Mouse (Mus musculus): ENCODE measurements around the gene Slc6a21. TPM values are rescaled to one million over a fixed set of nuclear protein-coding genes. Genes with fewer than 3 reads are reported as not detected.

Gene Slc6a21
- total RNA-seq (2023; ENCODE audit: inconsistent age), result 0.51 to 0.64 TPM (median 0.60 TPM) in 4 replicates

DNA sequence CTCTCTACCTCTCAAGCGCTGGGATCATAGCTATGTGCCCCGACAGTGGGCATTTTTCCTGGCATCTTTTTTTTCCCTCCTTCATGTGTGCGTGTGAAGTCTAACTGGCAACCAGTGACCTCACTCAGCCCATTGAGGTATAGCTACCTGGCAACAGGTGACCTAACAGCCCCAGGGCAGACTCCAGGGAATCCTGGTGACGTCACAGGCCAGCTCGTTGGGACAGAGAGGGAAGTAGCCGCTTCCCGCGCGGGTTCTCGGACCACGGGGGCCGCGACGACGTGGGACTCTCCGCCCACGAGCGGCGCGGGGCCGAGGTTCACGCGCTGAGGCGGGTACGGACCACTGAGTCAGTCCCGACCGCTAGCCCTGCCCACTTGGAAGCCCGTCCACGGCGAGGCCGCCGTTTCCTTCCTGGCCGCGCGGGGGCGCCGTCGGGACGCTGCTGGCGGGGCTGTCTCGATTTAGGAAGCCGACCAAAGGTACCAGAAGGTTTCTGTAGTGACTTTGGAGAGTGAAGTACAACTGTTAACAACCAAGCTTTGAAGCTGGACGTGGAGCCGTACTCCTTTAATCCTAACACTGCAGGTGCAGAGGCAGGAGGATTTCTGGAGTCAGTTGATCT is at the start of gene Slc6a21:
Gene Slc6a21 (plus strand): TSS at position 378 of the 625 bp plus-strand sequence.

DNA sequence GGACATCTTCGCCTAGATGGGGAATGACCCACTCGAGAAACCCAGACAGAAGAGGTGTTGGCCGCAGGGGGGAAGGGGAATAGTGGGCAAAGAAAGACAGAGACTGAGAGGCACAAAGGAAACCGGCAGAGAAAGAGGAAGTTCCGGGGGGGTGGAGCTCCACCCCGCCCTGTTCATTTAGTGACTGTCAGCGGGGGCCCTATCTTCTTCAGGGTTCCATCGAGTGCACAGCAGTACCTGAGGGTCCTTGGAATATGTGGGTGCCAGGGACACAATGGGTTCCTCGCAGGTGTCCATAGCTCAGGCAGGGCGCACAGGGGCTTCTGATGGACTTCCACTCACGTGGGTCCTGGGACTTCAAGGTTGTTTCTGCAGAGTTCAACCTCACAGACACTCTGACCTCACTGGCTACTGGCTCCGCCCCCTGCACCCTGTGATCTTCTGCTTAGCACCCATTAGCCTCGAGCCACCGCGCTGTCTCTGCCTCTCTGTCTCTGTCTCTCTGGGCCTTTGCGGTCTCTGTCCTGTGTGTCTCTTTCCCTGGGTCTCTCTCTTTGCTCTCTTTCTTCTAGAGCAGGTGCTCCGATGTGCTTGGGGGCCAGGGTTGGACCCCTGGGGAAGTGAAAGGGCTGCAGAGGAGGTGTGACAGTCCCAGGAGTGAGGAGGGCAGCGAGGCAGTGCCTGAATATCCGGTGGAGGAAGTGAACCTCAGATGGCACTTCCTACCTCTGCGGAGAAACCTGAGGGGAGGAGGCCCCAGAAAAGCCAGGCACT is 38.4 kb upstream of the Slc6a21 start, which contains the start of gene Cd37:
Gene Cd37 (minus strand): TSS at position 393 of the 774 bp plus-strand sequence.

DNA sequence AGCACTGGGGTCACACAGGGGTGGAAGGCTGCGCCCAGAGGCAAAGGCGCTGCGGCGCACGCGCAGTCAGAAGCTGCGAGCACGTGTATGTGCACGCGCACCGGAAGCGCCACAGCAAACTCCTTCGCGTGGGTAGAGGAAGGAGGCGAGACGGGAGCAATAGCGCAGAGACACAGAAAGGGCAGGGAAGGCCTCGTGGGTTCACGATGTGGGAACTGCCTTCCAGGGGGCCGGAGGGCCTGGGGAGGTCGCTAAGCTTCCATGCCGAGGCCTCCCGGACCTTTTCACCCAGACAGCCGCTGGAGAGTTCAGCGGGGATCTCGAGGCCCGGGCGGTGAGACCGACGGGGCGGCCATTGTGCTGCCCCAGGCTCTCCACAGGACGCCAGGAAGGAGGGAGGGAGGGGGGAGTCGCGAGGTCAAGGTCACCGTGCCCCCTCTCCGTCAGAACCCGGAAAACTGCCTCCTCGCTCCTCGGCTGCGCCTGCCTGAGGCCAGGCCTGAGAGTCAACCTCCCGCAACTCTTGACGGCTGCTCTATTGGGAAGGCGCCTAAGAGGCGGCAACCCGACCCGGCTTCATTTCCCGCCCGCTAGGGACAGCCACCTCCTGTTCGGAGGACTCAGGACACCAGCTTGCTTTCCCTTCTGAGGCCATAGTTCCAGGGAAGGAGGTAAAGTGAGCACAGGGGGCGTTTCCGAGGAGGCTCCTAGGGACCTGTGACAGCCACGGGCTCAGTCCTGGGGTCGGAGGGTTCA is 36.5 kb upstream of the Slc6a21 start, which contains the start of gene Slc6a16:
Gene Slc6a16 (plus strand): TSS at position 453 of the 756 bp plus-strand sequence.

DNA sequence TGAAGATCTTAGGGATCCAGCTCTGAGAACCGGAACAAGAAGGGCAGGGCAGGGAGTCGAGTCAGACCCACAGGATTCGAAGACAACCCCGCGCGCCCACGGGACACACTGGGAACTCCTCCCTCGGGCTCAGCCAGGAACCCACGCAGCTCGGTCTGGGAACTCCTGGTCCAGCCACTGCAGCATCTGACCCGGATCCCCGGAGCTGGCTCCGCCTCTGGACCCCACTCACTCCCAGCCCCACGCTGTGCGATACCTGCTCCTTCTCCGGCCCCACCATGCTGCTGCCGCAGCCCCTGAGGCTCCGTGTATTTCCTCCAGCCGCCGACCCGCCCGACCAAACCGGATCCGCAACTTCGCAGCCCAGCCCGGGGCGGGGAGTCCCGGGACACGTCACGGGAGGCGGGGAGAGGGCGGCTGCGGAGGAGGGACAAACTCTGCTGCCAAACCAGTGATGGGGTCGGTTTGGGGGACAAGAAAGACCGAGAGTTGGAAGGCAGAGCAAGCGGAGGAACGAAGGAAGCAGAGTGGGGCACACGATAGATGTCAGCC is 56.2 kb downstream of the Slc6a21 start, which contains the start of gene Trpm4:
Gene Trpm4 (minus strand): TSS at position 350 of the 552 bp plus-strand sequence.

DNA sequence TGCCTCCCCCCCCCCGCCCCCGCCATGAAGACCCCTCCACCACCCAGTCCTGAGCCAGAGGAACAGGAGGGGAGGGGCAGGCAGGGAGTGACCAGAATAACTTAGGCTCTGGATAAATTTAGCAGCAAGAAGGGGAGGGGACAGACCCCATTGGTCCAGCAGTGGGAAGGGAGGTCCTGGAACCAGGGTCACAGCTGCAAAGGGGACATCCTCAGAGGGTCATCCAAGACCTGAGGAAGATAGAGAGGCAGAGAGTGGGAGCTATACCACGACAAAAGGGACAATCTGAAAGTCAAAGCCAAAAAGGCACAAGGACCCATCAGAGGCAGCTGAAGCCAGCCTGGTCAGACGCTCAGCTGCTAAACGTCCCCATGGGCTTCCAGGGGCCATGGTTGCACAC is 57.7 kb downstream of the Slc6a21 start, which contains the start of gene Hrc:
Gene Hrc (plus strand): TSS at position 235 of the 400 bp plus-strand sequence.

Other genes starting within 250 kb of the Slc6a21 start
- gene Prr12, start 224.6 kb upstream of the Slc6a21 start, total RNA-seq (2023; ENCODE audit: inconsistent age), result 69.6 to 74.4 TPM (median 71.7 TPM) in 4 replicates
- gene Nosip, start 215.1 kb upstream of the Slc6a21 start, total RNA-seq (2023; ENCODE audit: inconsistent age), result 55.5 to 60.4 TPM (median 57.4 TPM) in 4 replicates
- 3.5 to 5.4 TPM (median 3.8 TPM) in 4 replicates for gene Prrg2, start 214.8 kb upstream of the Slc6a21 start, total RNA-seq (2023; ENCODE audit: inconsistent age)
- gene Rcn3, start 185.3 kb upstream of the Slc6a21 start, total RNA-seq (2023; ENCODE audit: inconsistent age), result 2.0 to 5.7 TPM (median 3.9 TPM) in 4 replicates
- gene Fcgrt, start 173.7 kb upstream of the Slc6a21 start, total RNA-seq (2023; ENCODE audit: inconsistent age), result 30.4 to 37.3 TPM (median 33.5 TPM) in 4 replicates
- gene Rps11, start 153.1 kb upstream of the Slc6a21 start, total RNA-seq (2023; ENCODE audit: inconsistent age), result 2,358 to 2,650 TPM (median 2,499 TPM) in 4 replicates
- gene Rpl13a, start 148.8 kb upstream of the Slc6a21 start, total RNA-seq (2023; ENCODE audit: inconsistent age), result 4,140 to 4,660 TPM (median 4,377 TPM) in 4 replicates
- gene Gm45713, start 141.3 kb upstream of the Slc6a21 start, total RNA-seq (2023; ENCODE audit: inconsistent age), result 0.87 TPM in 1 of 4 replicates, not detected in the others
- gene Flt3l, start 141.1 kb upstream of the Slc6a21 start, total RNA-seq (2023; ENCODE audit: inconsistent age), result 70.7 to 77.9 TPM (median 74.1 TPM) in 4 replicates
- gene Pih1d1, start 123.2 kb upstream of the Slc6a21 start, total RNA-seq (2023; ENCODE audit: inconsistent age), result 46.7 to 53.9 TPM (median 51.0 TPM) in 4 replicates
- gene Aldh16a1, start 122.9 kb upstream of the Slc6a21 start, total RNA-seq (2023; ENCODE audit: inconsistent age), result 100 to 121 TPM (median 116 TPM) in 4 replicates
- not detected in 4 replicates for gene Slc17a7, start 113.6 kb upstream of the Slc6a21 start, total RNA-seq (2023; ENCODE audit: inconsistent age)
- gene Gfy, start 97.9 kb upstream of the Slc6a21 start, total RNA-seq (2023; ENCODE audit: inconsistent age), result not detected in 4 replicates
- not detected in 4 replicates for gene Pth2, start 96.5 kb upstream of the Slc6a21 start, total RNA-seq (2023; ENCODE audit: inconsistent age)
- 0.54 to 1.1 TPM (median 0.78 TPM) in 4 replicates for gene Ccdc155, start 72.6 kb upstream of the Slc6a21 start, total RNA-seq (2023; ENCODE audit: inconsistent age)
- gene Dkkl1, start 65.4 kb upstream of the Slc6a21 start, total RNA-seq (2023; ENCODE audit: inconsistent age), result 1.3 to 2.7 TPM (median 2.0 TPM) in 3 of 4 replicates, not detected in the other
- not detected in 4 replicates for gene Tead2, start 61.8 kb upstream of the Slc6a21 start, total RNA-seq (2023; ENCODE audit: inconsistent age)
- 1,683 to 1,834 TPM (median 1,832 TPM) in 4 replicates for gene Cd37, start 38.4 kb upstream of the Slc6a21 start, total RNA-seq (2023; ENCODE audit: inconsistent age)
- not detected in 4 replicates for gene Slc6a16, start 36.4 kb upstream of the Slc6a21 start, total RNA-seq (2023; ENCODE audit: inconsistent age)
- 5.9 to 13.0 TPM (median 9.1 TPM) in 4 replicates for gene Trpm4, start 56.3 kb downstream of the Slc6a21 start, total RNA-seq (2023; ENCODE audit: inconsistent age)
- not detected in 4 replicates for gene Hrc, start 57.8 kb downstream of the Slc6a21 start, total RNA-seq (2023; ENCODE audit: inconsistent age)
- 0.13 to 0.33 TPM (median 0.23 TPM) in 4 replicates for gene Ppfia3, start 89.5 kb downstream of the Slc6a21 start, total RNA-seq (2023; ENCODE audit: inconsistent age)
- 1.2 TPM in 1 of 4 replicates, not detected in the others for gene Lin7b, start 93.1 kb downstream of the Slc6a21 start, total RNA-seq (2023; ENCODE audit: inconsistent age)
- gene Snrnp70, start 118.2 kb downstream of the Slc6a21 start, total RNA-seq (2023; ENCODE audit: inconsistent age), result 574 to 602 TPM (median 590 TPM) in 4 replicates
- gene Kcna7, start 128.1 kb downstream of the Slc6a21 start, total RNA-seq (2023; ENCODE audit: inconsistent age), result not detected in 4 replicates
- gene Ntf5, start 136.2 kb downstream of the Slc6a21 start, total RNA-seq (2023; ENCODE audit: inconsistent age), result not detected in 4 replicates
- not detected in 4 replicates for gene Lhb, start 143.3 kb downstream of the Slc6a21 start, total RNA-seq (2023; ENCODE audit: inconsistent age)
- 15.2 to 19.8 TPM (median 17.4 TPM) in 4 replicates for gene Gys1, start 157.3 kb downstream of the Slc6a21 start, total RNA-seq (2023; ENCODE audit: inconsistent age)
- 38.2 to 60.2 TPM (median 47.5 TPM) in 4 replicates for gene Ruvbl2, start 160.6 kb downstream of the Slc6a21 start, total RNA-seq (2023; ENCODE audit: inconsistent age)
- 648 to 704 TPM (median 682 TPM) in 4 replicates for gene Ftl1, start 182.4 kb downstream of the Slc6a21 start, total RNA-seq (2023; ENCODE audit: inconsistent age)
- 107 to 138 TPM (median 119 TPM) in 4 replicates for gene Bax, start 189.4 kb downstream of the Slc6a21 start, total RNA-seq (2023; ENCODE audit: inconsistent age)
- gene Tulp2, start 204.4 kb downstream of the Slc6a21 start, total RNA-seq (2023; ENCODE audit: inconsistent age), result not detected in 4 replicates
- gene Gm45808, start 209.3 kb downstream of the Slc6a21 start, total RNA-seq (2023; ENCODE audit: inconsistent age), result 0.77 to 1.8 TPM (median 0.98 TPM) in 4 replicates
- gene Dhdh, start 211.3 kb downstream of the Slc6a21 start, total RNA-seq (2023; ENCODE audit: inconsistent age), result 2.9 to 3.9 TPM (median 3.5 TPM) in 4 replicates
- gene Nucb1, start 232.9 kb downstream of the Slc6a21 start, total RNA-seq (2023; ENCODE audit: inconsistent age), result 76.1 to 93.0 TPM (median 84.2 TPM) in 4 replicates
- gene Ppp1r15a, start 248.8 kb downstream of the Slc6a21 start, total RNA-seq (2023; ENCODE audit: inconsistent age), result 1,362 to 1,471 TPM (median 1,417 TPM) in 4 replicates
- 0.83 to 4.6 TPM (median 2.2 TPM) in 4 replicates for gene Plekha4, start 248.8 kb downstream of the Slc6a21 start, total RNA-seq (2023; ENCODE audit: inconsistent age)